Mouse (Mus musculus) left cerebral cortex, postnatal 25 days (tissue): ENCODE data around the gene Txnrd3. TPM values are rescaled to one million over a fixed set of nuclear protein-coding genes. Genes with fewer than 3 reads are reported as not detected.

Experiments used
- DNase-seq, 2 experiments: peaks; one replicate each; pipeline ENCODE4 v3.0.0; 2022; ENCODE audit warnings: low spot score in 2 of 2, mixed read lengths in 1 of 2
- intact Hi-C: fragments of 180-260 bp; cut with DNase I; formaldehyde crosslinking; loops from one replicate; pipeline ENCODE4 v1.15.1; 2025
- total RNA-seq, 2 experiments: library from RNA; stranded (reverse); gene quantifications; 2 replicates each; pipeline ENCODE4 v1.2.3; 2021

The Txnrd3 gene
- total RNA-seq, 2 experiments from 2014 or later: 3.6 to 3.9 TPM

GRCm38 (mm10) chr6:89706624-89707023, 62.8 kb downstream of the Txnrd3 start:
- intact Hi-C loops: no loop called here
- no peak for DNase-seq

- intact Hi-C loops: no loop called here
- no peak for DNase-seq
Measured at GRCm38 (mm10) chr6:89707240-89707639, 63.5 kb downstream of the Txnrd3 start, which contains the start of gene Vmn1r40. TSS of gene Vmn1r40 (plus strand) at chr6:89707540.

GRCm38 (mm10) chr6:89718051-89718450, 74.3 kb downstream of the Txnrd3 start:
- no peak for DNase-seq

More at GRCm38 (mm10) chr6:89718051-89718450, 74.3 kb downstream of the Txnrd3 start:
- intact Hi-C loops: no loop called here

Other genes starting within 250 kb of the Txnrd3 start
- gene Chchd6, start 48.3 kb upstream of the Txnrd3 start, total RNA-seq: 10 to 100 TPM; 79.1 to 83.9 TPM
- not detected for gene Vmn1r40, start 63.6 kb downstream of the Txnrd3 start, total RNA-seq
- not detected for gene Vmn1r41, start 96.8 kb downstream of the Txnrd3 start, total RNA-seq
- not detected for gene Vmn1r42, start 232.4 kb downstream of the Txnrd3 start, total RNA-seq
- not detected for gene Vmn1r43, start 232.4 kb downstream of the Txnrd3 start, total RNA-seq
- gene Vmn1r44, start 239.7 kb downstream of the Txnrd3 start, total RNA-seq: not detected